Mouse (Mus musculus): ENCODE measurements around the gene Rab38.

Gene Rab38

GRCm38 (mm10) chr7:88536127-88536531 lies 106.1 kb downstream of the Rab38 start:
- no peak for DNase-seq

GRCm38 (mm10) chr7:88536743-88537142 lies 106.7 kb downstream of the Rab38 start:
- DNase-seq: no peak

Data from lung, postnatal 36 days (tissue).